Mouse (Mus musculus) T-helper 2 cell (primary cell): Measurements from ENCODE around the gene Mylk.

Experiments
- in situ Hi-C: fragments of 300-600 bp; cut with MboI, MseI; formaldehyde crosslinking; loops from one replicate; pipeline ENCODE4 v1.15.1; 2025; ENCODE audit warnings: high pct_unique_total_duplicates

Mylk gene

GRCm38 (mm10) chr16:34839704-34840331, 94.8 kb downstream of the Mylk start:
- in situ Hi-C loops: no loop called here

- in situ Hi-C loops: no loop called here
Measured at GRCm38 (mm10) chr16:34844783-34845182, 99.8 kb downstream of the Mylk start.

- in situ Hi-C loops: no loop called here
Measured at GRCm38 (mm10) chr16:34847638-34848037, 102.6 kb downstream of the Mylk start.

- in situ Hi-C loops: no loop called here
Measured at GRCm38 (mm10) chr16:34854066-34854465, 109.1 kb downstream of the Mylk start.

GRCm38 (mm10) chr16:34855136-34855535, 110.1 kb downstream of the Mylk start:
- in situ Hi-C loops: no loop called here

- in situ Hi-C loops: no loop called here
Measured at GRCm38 (mm10) chr16:34855751-34856150, 110.7 kb downstream of the Mylk start.

GRCm38 (mm10) chr16:34857631-34858030, 112.6 kb downstream of the Mylk start:
- in situ Hi-C loops: no loop called here

- in situ Hi-C loops: no loop called here
Measured at GRCm38 (mm10) chr16:34860761-34861160, 115.8 kb downstream of the Mylk start.

GRCm38 (mm10) chr16:34861744-34862365, 116.8 kb downstream of the Mylk start:
- in situ Hi-C loops: no loop called here

- in situ Hi-C loops: no loop called here
Measured at GRCm38 (mm10) chr16:34865373-34865772, 120.4 kb downstream of the Mylk start.

GRCm38 (mm10) chr16:34867217-34867616, 122.2 kb downstream of the Mylk start:
- in situ Hi-C loops: no loop called here

- in situ Hi-C loops: no loop called here
Measured at GRCm38 (mm10) chr16:34880031-34880778, 135.2 kb downstream of the Mylk start.

- in situ Hi-C loops: no loop called here
Measured at GRCm38 (mm10) chr16:34880815-34881214, 135.8 kb downstream of the Mylk start.

- in situ Hi-C loops: no loop called here
Measured at GRCm38 (mm10) chr16:34887037-34887436, 142.0 kb downstream of the Mylk start.

GRCm38 (mm10) chr16:34894016-34894415, 149.0 kb downstream of the Mylk start:
- in situ Hi-C loops: no loop called here

- in situ Hi-C loops: no loop called here
Measured at GRCm38 (mm10) chr16:34895916-34896315, 150.9 kb downstream of the Mylk start.

GRCm38 (mm10) chr16:34896996-34897395, 152.0 kb downstream of the Mylk start:
- in situ Hi-C loops: no loop called here

- in situ Hi-C loops: no loop called here
Measured at GRCm38 (mm10) chr16:34898057-34898789, 153.2 kb downstream of the Mylk start.

GRCm38 (mm10) chr16:34899071-34899808, 154.2 kb downstream of the Mylk start:
- in situ Hi-C loops: no loop called here

- in situ Hi-C loops: loop anchor here (5.0 kb wide), 1 partner anchor 72 kb away; no protein-coding TSS in a partner anchor
Measured at GRCm38 (mm10) chr16:34899997-34900396, 155.0 kb downstream of the Mylk start.

- in situ Hi-C loops: loop anchor here (5.0 kb wide), 1 partner anchor 72 kb away; no protein-coding TSS in a partner anchor
Measured at GRCm38 (mm10) chr16:34900471-34900870, 155.5 kb downstream of the Mylk start.
